Mouse (Mus musculus): ENCODE measurements around the gene Tmx2. TPM values are rescaled to one million over a fixed set of nuclear protein-coding genes. Genes with fewer than 3 reads are reported as not detected.
A peak's percentile ranks its signal among the peaks of the same experiment; 100 is the strongest.
"Not testable (repeated sequence)": the region's sequence is repeated elsewhere in the genome, so short reads cannot be mapped to it uniquely, and the experiment has no call there.

Tmx2 gene
- polyA plus RNA-seq (2015; fragmentation: Nextera tagmentation; extraction: Ambion mirVana): 140 and 144 TPM in 2 replicates

DNA sequence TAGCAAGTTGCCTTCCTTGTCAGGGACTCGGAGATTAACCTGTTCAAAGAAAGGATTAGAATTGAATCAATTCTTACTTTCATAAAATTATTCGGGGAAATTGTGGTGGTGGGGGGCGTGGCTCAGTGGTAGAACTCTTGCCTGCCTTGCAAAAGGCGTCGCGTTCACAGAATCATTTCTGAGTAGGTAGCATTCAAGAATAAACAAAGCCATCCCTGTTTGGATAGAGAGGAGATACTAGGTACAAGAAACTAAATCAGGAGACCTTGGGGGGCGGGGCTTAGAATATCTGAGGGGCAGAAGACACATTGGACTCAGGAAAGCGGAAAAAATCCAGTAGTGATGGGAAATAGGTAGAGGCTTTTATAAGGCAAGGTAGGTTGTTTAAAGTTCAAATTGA, at the start of gene Tmx2:
Gene Tmx2, minus strand, starts transcription at position 125 of the 400 bp plus-strand sequence.
- H3K27ac ChIP-seq: peak within 1 kb of the TSS; percentile 77
- WGBS: 12% methylated on average over 8 of the region's 8 CpGs
- peak within 1 kb of the TSS; percentile 65 for H3K4me3 ChIP-seq (replicated peaks)
- no peaks in the 10 kb centered on the region for H3K27me3 ChIP-seq (replicated peaks)
- H3K9ac ChIP-seq: peak within 1 kb of the TSS; percentile 74
- peak within 1 kb of the TSS; percentile 63 for H3K4me2 ChIP-seq (replicated peaks)
- peaks cover 8% of the 10 kb centered on the region for H3K36me3 ChIP-seq
- H3K4me1 ChIP-seq (replicated peaks): peaks cover 7% of the 10 kb centered on the region
- H3K9me3 ChIP-seq: no peaks in the 10 kb centered on the region
- no peak for ATAC-seq

DNA sequence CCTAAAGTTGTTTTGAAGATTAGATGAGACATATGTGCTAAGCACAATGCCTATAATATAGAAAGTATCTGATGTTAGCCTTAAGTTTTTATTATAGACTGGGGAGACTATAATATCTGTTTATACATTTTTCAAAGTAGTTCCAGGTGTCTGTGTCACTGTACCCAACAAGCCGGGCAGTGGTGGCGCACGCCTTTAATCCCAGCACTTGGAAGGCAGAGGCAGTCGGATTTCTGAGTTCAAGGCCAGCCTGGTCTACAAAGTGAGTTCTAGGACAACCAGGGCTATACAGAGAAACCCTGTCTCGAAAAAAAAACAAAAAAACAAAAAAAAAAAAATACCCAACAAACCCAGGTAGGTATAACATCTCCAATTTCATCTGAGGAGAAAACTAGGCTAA, 49.3 kb upstream of the Tmx2 start:
- not testable (repeated sequence) for H3K27ac ChIP-seq; H3K4me2 ChIP-seq (replicated peaks); H3K36me3 ChIP-seq; H3K9ac ChIP-seq; H3K9me3 ChIP-seq; H3K4me3 ChIP-seq (replicated peaks); ATAC-seq; H3K4me1 ChIP-seq (replicated peaks); H3K27me3 ChIP-seq (replicated peaks)
- 78% methylated on average over 5 of the region's 5 CpGs for WGBS

DNA sequence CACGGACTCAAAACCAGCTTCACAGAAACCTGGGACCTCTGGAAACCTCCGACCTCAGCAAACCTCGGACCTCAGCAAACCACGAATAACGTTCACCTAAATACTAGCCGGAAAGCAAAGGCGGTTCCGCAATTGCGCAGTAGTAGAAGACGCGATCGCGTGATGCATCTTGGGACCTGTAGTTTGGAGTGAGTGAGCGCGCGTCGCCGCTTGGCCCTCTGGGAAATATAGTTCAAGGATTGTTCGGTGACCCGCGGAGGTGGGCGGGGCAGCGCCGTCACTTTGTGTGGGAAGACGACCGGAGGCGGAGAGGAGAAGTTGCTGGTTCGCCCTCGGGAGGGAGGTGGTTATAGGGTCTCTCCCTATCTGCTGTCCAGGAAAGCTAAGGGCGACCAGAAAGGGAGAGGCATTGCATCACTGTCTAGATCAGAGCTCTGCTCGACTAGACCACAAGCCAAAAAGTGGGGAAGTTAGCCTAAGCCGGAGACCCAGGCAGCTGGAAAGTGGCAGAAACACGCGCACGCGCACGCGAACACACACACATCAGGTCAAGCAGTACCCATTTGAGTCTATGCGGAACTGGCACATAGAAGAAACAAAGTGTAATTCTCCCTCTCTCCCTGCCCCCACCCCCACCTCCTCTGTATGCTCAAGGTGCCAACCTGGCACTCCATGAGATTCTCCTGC, 48.4 kb upstream of the Tmx2 start, which contains the start of gene Clp1:
Gene Clp1, minus strand, starts transcription at position 179 of the 687 bp plus-strand sequence.
- peak within 1 kb of the TSS; percentile 53 for H3K4me3 ChIP-seq (replicated peaks)
- H3K9me3 ChIP-seq: no peaks in the 10 kb centered on the region
- H3K4me1 ChIP-seq (replicated peaks): peaks cover 9% of the 10 kb centered on the region
- ATAC-seq: peak; percentile 98
- H3K9ac ChIP-seq: peak within 1 kb of the TSS; percentile 60
- no peaks in the 10 kb centered on the region for H3K27me3 ChIP-seq (replicated peaks)
- H3K36me3 ChIP-seq: peaks cover 3% of the 10 kb centered on the region; the same call in 1 of the 2 replicates
- H3K4me2 ChIP-seq (replicated peaks): peak within 1 kb of the TSS; percentile 74
- under 1% methylated on average over 39 of the region's 39 CpGs for WGBS
- peak within 1 kb of the TSS; percentile 84 for H3K27ac ChIP-seq

DNA sequence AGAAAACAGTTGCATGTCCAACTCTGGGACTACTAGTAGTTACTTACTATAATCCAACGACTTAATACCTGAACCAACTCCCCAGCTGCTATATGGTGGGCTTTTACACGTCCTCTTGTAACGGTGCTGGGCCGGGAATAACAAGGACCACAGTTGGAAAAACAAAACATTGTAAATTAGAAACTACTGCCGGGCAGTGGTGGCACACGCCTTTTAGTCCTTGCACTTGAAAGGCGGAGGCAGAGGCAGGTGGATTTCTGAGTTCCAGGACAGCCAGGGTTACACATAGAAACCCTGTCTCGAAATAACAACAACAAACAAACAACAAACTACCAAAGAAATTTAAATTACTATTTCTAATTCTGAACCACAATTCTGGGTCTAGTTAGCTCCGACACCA, 47.8 kb upstream of the Tmx2 start:
- peaks cover 9% of the 10 kb centered on the region for H3K4me1 ChIP-seq (replicated peaks)
- 4% methylated on average over 9 of the region's 9 CpGs for WGBS
- H3K27ac ChIP-seq: no peak overlapping the region
- peaks cover 3% of the 10 kb centered on the region; the same call in 1 of the 2 replicates for H3K36me3 ChIP-seq
- H3K4me2 ChIP-seq (replicated peaks): peak overlapping the region; percentile 74
- H3K9ac ChIP-seq: peak overlapping the region; percentile 55
- H3K4me3 ChIP-seq (replicated peaks): peak overlapping the region; percentile 53
- no peaks in the 10 kb centered on the region for H3K9me3 ChIP-seq
- H3K27me3 ChIP-seq (replicated peaks): no peaks in the 10 kb centered on the region
- peak; percentile 23 for ATAC-seq

DNA sequence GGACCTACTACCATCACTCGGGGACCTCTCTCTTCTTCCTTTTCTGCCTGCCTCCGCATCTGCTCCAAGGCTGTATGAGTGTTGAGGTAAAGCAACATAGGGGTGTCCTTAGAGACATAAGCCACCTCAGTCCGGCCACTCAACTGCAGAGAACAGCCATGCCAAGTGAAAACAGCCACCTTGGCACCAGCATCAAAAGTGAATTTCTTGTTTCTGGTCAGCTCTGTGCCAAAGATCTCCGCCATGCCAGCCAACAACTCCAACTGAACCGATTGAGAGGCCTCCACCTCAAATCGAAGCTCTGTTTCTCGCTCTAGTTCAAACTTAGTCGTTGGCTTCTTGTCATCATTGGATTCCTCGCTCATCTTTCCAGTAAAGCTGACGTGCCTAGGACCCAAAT, 46.8 kb upstream of the Tmx2 start:
- peaks cover 9% of the 10 kb centered on the region for H3K4me1 ChIP-seq (replicated peaks)
- 94% methylated on average over 10 of the region's 10 CpGs for WGBS
- no peaks in the 10 kb centered on the region for H3K27me3 ChIP-seq (replicated peaks)
- H3K4me2 ChIP-seq (replicated peaks): peak overlapping the region; percentile 74; the same call in 1 of the 2 replicates
- H3K4me3 ChIP-seq (replicated peaks): no peak overlapping the region
- H3K9ac ChIP-seq: no peak overlapping the region
- ATAC-seq: no peak
- no peak overlapping the region for H3K27ac ChIP-seq
- H3K9me3 ChIP-seq: no peaks in the 10 kb centered on the region
- H3K36me3 ChIP-seq: peaks cover 3% of the 10 kb centered on the region; the same call in 1 of the 2 replicates

DNA sequence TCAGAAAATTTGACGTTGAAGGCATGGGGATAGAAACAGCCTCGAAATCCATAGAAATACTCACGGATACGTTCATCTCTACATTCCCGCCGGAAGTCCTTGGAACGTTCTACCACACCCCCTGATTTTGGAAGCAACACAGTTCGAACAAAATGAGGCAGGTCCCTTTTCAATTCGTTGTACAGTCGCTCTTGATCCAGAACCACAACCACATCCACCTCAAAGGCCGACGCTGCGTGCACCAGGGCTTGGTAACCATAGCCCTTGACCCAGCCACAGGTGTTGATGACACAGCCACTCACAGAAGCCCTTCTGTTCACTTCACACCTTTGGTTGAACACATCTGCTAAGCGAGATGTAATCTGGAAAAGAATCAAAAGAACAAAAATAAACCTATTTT, 44.9 kb upstream of the Tmx2 start:
- H3K9me3 ChIP-seq: no peaks in the 10 kb centered on the region
- H3K27me3 ChIP-seq (replicated peaks): no peaks in the 10 kb centered on the region
- no peak overlapping the region for H3K27ac ChIP-seq
- no peak overlapping the region for H3K4me3 ChIP-seq (replicated peaks)
- peaks cover 9% of the 10 kb centered on the region for H3K4me1 ChIP-seq (replicated peaks)
- peaks cover 3% of the 10 kb centered on the region; the same call in 1 of the 2 replicates for H3K36me3 ChIP-seq
- 96% methylated on average over 14 of the region's 14 CpGs for WGBS
- H3K4me2 ChIP-seq (replicated peaks): no peak overlapping the region
- ATAC-seq: no peak
- no peak overlapping the region for H3K9ac ChIP-seq

DNA sequence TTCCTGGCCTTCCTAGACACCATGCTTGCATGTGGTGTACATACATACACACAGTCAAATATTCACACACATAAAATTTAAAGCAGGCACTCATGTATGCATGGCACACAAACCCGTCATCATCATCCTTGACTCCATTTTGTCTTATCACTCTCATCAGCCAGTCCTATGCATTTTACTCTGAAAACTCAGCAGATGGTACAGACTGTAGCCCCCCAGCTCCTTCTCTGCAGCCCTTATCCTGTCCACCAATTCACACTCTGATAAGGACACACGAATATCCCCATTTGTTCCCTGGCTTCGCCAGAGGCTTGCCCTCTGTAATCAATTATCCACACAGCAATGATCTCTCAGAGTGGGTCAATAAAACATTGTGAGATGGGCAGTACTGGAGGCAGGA, 42.2 kb upstream of the Tmx2 start:
- Histone ChIP-seq H3K4me3 (replicated peaks) (no peak overlapping the region), H3K4me2 (replicated peaks) (no peak overlapping the region), H3K27ac (no peak overlapping the region), H3K36me3 (peaks cover 3% of the 10 kb centered on the region; the same call in 1 of the 2 replicates), H3K27me3 (replicated peaks) (no peaks in the 10 kb centered on the region), H3K9ac (no peak overlapping the region), H3K4me1 (replicated peaks) (peaks cover 7% of the 10 kb centered on the region), H3K9me3 (no peaks in the 10 kb centered on the region)
- 79% methylated on average over 3 of the region's 3 CpGs for WGBS
- no peak for ATAC-seq

DNA sequence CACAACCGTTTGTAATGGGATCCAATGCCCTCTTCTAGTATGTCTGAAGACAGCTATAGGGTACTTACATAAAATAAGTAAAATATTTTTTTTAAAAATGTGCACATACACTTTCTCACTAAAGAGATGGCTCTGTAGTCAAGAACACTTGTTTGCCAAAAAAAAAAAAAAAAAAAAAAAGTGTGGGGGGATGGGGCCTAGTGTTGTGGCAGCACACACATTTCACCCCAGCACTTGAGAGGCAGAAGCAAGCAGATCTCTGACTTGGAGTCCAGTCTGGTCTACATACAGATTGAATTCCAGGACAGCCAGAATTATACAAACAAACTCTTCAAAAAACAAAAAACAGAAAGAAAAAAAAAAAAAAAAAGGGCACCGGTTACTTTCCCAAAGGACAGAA, 41.8 kb upstream of the Tmx2 start:
- WGBS: 93% methylated on average over 2 of the region's 2 CpGs
- H3K4me1 ChIP-seq (replicated peaks): 0 out of 2 replicates have a peak, but pooled peaks cover 4% of the 10 kb centered on the region
- ATAC-seq: no peak

DNA sequence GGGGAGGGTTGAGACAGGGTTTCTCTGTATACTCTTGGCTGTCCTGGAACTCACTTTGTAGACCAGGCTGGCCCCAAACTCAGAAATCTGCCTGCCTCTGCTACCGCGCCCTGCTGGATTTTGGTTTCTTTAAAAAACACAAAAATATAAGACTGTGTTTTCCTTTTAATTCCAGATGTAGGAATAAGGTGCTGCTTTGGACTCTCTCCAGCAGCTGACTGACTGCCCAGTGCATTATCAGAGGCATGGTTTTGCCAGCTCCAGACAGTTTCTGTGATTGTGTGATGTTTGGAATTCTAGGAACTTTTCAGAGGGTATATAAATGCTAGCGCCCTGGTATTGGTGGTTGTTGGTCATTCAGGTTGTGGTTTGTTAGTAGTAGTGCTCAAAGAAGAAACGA, 38.4 kb upstream of the Tmx2 start:
- H3K27ac ChIP-seq: no peak overlapping the region
- H3K27me3 ChIP-seq (replicated peaks): no peaks in the 10 kb centered on the region
- H3K4me1 ChIP-seq (replicated peaks): no peaks in the 10 kb centered on the region; the same call in 1 of the 2 replicates
- no peaks in the 10 kb centered on the region for H3K36me3 ChIP-seq
- 92% methylated on average over 4 of the region's 4 CpGs for WGBS
- H3K4me3 ChIP-seq (replicated peaks): no peak overlapping the region
- H3K9me3 ChIP-seq: no peaks in the 10 kb centered on the region
- ATAC-seq: no peak
- no peak overlapping the region for H3K4me2 ChIP-seq (replicated peaks)
- no peak overlapping the region for H3K9ac ChIP-seq

More for the DNA sequence above, 41.8 kb upstream of the Tmx2 start:
- Histone ChIP-seq H3K9ac (no peak overlapping the region), H3K4me2 (replicated peaks) (no peak overlapping the region), H3K9me3 (no peaks in the 10 kb centered on the region), H3K27me3 (replicated peaks) (no peaks in the 10 kb centered on the region), H3K36me3 (peaks cover 3% of the 10 kb centered on the region; the same call in 1 of the 2 replicates), H3K4me3 (replicated peaks) (no peak overlapping the region), H3K27ac (no peak overlapping the region)

DNA sequence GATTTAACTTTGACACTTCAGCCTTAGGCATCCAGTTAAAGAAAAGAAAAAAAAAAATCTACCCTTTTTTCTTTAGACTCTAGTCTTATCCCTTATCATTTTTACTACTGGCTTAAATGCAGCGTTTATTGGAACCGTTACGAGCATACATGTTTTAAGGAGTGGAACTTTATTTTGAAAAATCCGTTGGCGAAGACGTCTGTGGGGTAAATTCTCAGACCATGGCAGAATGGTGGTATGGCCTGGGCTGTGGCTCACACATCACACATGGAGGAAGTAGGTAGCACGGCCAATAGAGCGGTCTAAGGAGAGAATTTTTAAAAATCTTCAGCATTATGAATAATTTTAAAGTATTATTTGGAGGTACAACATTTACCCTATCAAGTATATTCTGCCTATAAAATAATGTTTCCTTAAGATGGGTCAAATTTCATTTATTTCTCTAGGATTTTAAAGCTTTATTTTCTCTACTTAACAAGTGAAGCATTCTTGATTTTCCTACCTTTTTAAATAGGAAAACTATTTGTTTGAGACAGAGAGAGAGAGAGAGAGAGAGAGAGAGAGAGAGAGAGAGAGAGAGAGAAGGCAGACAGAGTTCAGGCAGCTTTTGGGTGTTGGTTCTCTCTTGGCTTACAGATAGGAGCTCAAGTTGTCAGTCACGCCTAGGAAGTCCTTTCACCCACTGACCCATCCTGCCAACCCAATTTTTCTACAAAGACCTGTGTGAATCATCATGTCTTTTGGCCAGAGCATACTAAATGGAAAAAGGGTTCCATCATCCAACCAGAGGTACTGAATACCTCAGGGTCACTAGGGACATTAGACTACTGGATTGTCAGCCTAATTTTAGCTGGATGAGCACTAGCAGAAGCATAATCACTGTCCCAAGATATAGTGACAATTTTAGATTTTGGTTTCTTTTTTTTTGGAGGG, 37.7 kb upstream of the Tmx2 start:
- H3K4me1 ChIP-seq (replicated peaks): no peaks in the 10 kb centered on the region; the same call in 1 of the 2 replicates
- no peaks in the 10 kb centered on the region for H3K27me3 ChIP-seq (replicated peaks)
- WGBS: 30% methylated on average over 9 of the region's 9 CpGs
- peak overlapping the region; percentile 98 for H3K4me3 ChIP-seq (replicated peaks)
- H3K27ac ChIP-seq: peak overlapping the region; percentile 93; the same call in 1 of the 2 replicates
- H3K9me3 ChIP-seq: no peaks in the 10 kb centered on the region
- peak overlapping the region; percentile 82 for H3K4me2 ChIP-seq (replicated peaks)
- H3K36me3 ChIP-seq: no peaks in the 10 kb centered on the region
- peak overlapping the region; percentile 68 for H3K9ac ChIP-seq
- no peak for ATAC-seq

DNA sequence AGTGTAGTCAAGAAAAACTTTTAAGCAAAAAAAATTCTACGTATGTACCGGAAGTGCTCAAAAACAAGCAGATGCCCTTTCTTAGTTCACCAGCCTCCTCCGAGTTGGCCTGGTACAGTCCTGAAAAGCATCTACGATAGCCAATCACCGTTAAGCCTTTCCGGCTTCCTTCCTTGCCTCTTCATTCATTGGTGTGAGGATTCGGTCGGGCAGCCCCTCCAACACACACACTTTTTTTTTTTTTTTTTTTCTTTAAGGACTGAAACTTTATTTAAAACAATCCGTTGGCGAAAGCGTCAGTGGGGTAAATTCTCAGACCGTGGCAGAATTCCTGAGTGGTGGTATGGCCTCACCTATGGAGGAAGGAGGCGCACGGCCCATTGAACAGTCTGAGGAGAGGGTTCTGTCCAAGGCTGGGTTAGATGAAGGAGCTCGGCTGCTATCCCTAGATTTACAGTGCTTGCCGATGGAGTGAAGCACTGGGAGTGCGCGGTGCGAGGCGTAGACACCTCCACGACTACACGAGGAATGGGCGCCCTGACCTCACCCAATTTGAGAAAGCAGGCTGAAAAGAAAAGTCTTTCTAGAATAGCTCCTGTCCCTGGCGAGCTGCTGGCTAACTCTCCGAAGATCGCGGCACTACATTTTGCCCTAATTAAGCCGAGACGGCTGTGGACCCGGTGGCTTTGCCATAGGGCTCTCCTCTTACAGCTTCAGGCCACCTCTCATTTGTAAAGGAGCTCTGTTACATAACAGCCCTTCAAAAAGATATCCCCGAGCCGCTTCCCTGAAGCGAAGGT, 36.8 kb upstream of the Tmx2 start:
- WGBS: under 1% methylated on average over 33 of the region's 33 CpGs
- ATAC-seq: peak; percentile 96
- peak overlapping the region; percentile 98 for H3K4me3 ChIP-seq (replicated peaks)

More for the DNA sequence above, 36.8 kb upstream of the Tmx2 start:
- Histone ChIP-seq H3K27ac (peak overlapping the region; percentile 100), H3K4me1 (replicated peaks) (no peaks in the 10 kb centered on the region; the same call in 1 of the 2 replicates), H3K9ac (peak overlapping the region; percentile 68), H3K9me3 (no peaks in the 10 kb centered on the region), H3K27me3 (replicated peaks) (no peaks in the 10 kb centered on the region), H3K4me2 (replicated peaks) (peak overlapping the region; percentile 82), H3K36me3 (no peaks in the 10 kb centered on the region)
